Mouse (Mus musculus): ENCODE data around the gene Gstcd. TPM values are rescaled to one million over a fixed set of nuclear protein-coding genes. Genes with fewer than 3 reads are reported as not detected.

Gene Gstcd
- polyA plus RNA-seq, 1 experiment from 2014 or later, result 4.9 TPM

GRCm38 (mm10) chr3:133085858-133086257 is 6.0 kb downstream of the Gstcd start:
- Histone ChIP-seq H3K9me3 (replicated peaks; ENCODE audit: control insufficient read depth, low read length) (no peaks in the 10 kb centered on the region), H3K27ac (ENCODE audit: low read depth, low read length) (no peak overlapping the region), H3K4me3 (ENCODE audit: low read depth, low read length) (no peak overlapping the region), H3K36me3 (ENCODE audit: control insufficient read depth, insufficient read depth, low read length) (peaks cover 33% of the 10 kb centered on the region), H3K4me2 (ENCODE audit: low read length) (no peak overlapping the region), H3K27me3 (replicated peaks; ENCODE audit: control insufficient read depth, insufficient read depth, low read length) (no peaks in the 10 kb centered on the region), H3K9ac (ENCODE audit: low read length) (no peak overlapping the region), H3K4me1 (ENCODE audit: control insufficient read depth, insufficient read depth, low read length) (0 out of 2 replicates have a peak, but pooled peaks cover 2% of the 10 kb centered on the region)
- ATAC-seq (peak; percentile 81), DNase-seq (ENCODE audit: low spot score) (peak; percentile 85)
- 73% methylated on average over 3 of the region's 3 CpGs for WGBS

GRCm38 (mm10) chr3:133082736-133083135 is 9.1 kb downstream of the Gstcd start:
- Histone ChIP-seq H3K36me3 (ENCODE audit: control insufficient read depth, insufficient read depth, low read length) (peaks cover 42% of the 10 kb centered on the region), H3K9ac (ENCODE audit: low read length) (no peak overlapping the region), H3K4me3 (ENCODE audit: low read depth, low read length) (no peak overlapping the region), H3K4me2 (ENCODE audit: low read length) (no peak overlapping the region), H3K4me1 (ENCODE audit: control insufficient read depth, insufficient read depth, low read length) (no peaks in the 10 kb centered on the region), H3K27ac (ENCODE audit: low read depth, low read length) (no peak overlapping the region), H3K9me3 (replicated peaks; ENCODE audit: control insufficient read depth, low read length) (no peaks in the 10 kb centered on the region), H3K27me3 (replicated peaks; ENCODE audit: control insufficient read depth, insufficient read depth, low read length) (no peaks in the 10 kb centered on the region)
- WGBS, result 89% methylated on average over 5 of the region's 5 CpGs
- ATAC-seq (no peak), DNase-seq (ENCODE audit: low spot score) (no peak)

GRCm38 (mm10) chr3:133075560-133075959 is 16.3 kb downstream of the Gstcd start:
- H3K4me2 ChIP-seq (ENCODE audit: low read length), result no peak overlapping the region
- WGBS, result 97% methylated on average over 10 of the region's 10 CpGs
- H3K9me3 ChIP-seq (replicated peaks; ENCODE audit: control insufficient read depth, low read length), result no peaks in the 10 kb centered on the region
- H3K9ac ChIP-seq (ENCODE audit: low read length), result no peak overlapping the region
- no peaks in the 10 kb centered on the region for H3K27me3 ChIP-seq (replicated peaks; ENCODE audit: control insufficient read depth, insufficient read depth, low read length)
- ATAC-seq, result no peak
- H3K27ac ChIP-seq (ENCODE audit: low read depth, low read length), result no peak overlapping the region
- no peaks in the 10 kb centered on the region for H3K4me1 ChIP-seq (ENCODE audit: control insufficient read depth, insufficient read depth, low read length)
- H3K36me3 ChIP-seq (ENCODE audit: control insufficient read depth, insufficient read depth, low read length), result peaks cover 16% of the 10 kb centered on the region
- no peak overlapping the region for H3K4me3 ChIP-seq (ENCODE audit: low read depth, low read length)
- DNase-seq (ENCODE audit: low spot score), result no peak

GRCm38 (mm10) chr3:133052068-133052467 is 39.8 kb downstream of the Gstcd start:
- WGBS, result 4% methylated on average over 2 of the region's 2 CpGs
- peaks cover 3% of the 10 kb centered on the region; the same call in 1 of the 2 replicates for H3K36me3 ChIP-seq (ENCODE audit: control insufficient read depth, insufficient read depth, low read length)
- H3K27ac ChIP-seq (ENCODE audit: low read depth, low read length), result no peak overlapping the region
- no peak overlapping the region for H3K9ac ChIP-seq (ENCODE audit: low read length)
- H3K9me3 ChIP-seq (replicated peaks; ENCODE audit: control insufficient read depth, low read length), result no peaks in the 10 kb centered on the region
- peak; percentile 83 for ATAC-seq
- no peaks in the 10 kb centered on the region for H3K4me1 ChIP-seq (ENCODE audit: control insufficient read depth, insufficient read depth, low read length)
- no peak overlapping the region for H3K4me3 ChIP-seq (ENCODE audit: low read depth, low read length)
- no peaks in the 10 kb centered on the region for H3K27me3 ChIP-seq (replicated peaks; ENCODE audit: control insufficient read depth, insufficient read depth, low read length)
- no peak overlapping the region for H3K4me2 ChIP-seq (ENCODE audit: low read length)
- peak; percentile 79 for DNase-seq (ENCODE audit: low spot score)

GRCm38 (mm10) chr3:133033145-133033755 is 58.6 kb downstream of the Gstcd start:
- no peaks in the 10 kb centered on the region for H3K4me1 ChIP-seq (ENCODE audit: control insufficient read depth, insufficient read depth, low read length)
- DNase-seq (ENCODE audit: low spot score), result peak; percentile 50
- H3K27ac ChIP-seq (ENCODE audit: low read depth, low read length), result no peak overlapping the region
- H3K4me3 ChIP-seq (ENCODE audit: low read depth, low read length), result no peak overlapping the region
- no peak overlapping the region for H3K9ac ChIP-seq (ENCODE audit: low read length)
- H3K4me2 ChIP-seq (ENCODE audit: low read length), result no peak overlapping the region
- no peaks in the 10 kb centered on the region for H3K9me3 ChIP-seq (replicated peaks; ENCODE audit: control insufficient read depth, low read length)
- peak; percentile 75 for ATAC-seq
- WGBS, result 29% methylated on average over 7 of the region's 7 CpGs
- H3K27me3 ChIP-seq (replicated peaks; ENCODE audit: control insufficient read depth, insufficient read depth, low read length), result no peaks in the 10 kb centered on the region
- H3K36me3 ChIP-seq (ENCODE audit: control insufficient read depth, insufficient read depth, low read length), result no peaks in the 10 kb centered on the region

- Histone ChIP-seq H3K4me1 (ENCODE audit: control insufficient read depth, insufficient read depth, low read length) (no peaks in the 10 kb centered on the region), H3K27me3 (replicated peaks; ENCODE audit: control insufficient read depth, insufficient read depth, low read length) (no peaks in the 10 kb centered on the region), H3K4me3 (ENCODE audit: low read depth, low read length) (no peak overlapping the region), H3K4me2 (ENCODE audit: low read length) (no peak overlapping the region), H3K27ac (ENCODE audit: low read depth, low read length) (no peak overlapping the region), H3K36me3 (ENCODE audit: control insufficient read depth, insufficient read depth, low read length) (no peaks in the 10 kb centered on the region), H3K9ac (ENCODE audit: low read length) (no peak overlapping the region), H3K9me3 (replicated peaks; ENCODE audit: control insufficient read depth, low read length) (no peaks in the 10 kb centered on the region)
- ATAC-seq, result no peak
- WGBS, result 16% methylated on average over 2 of the region's 2 CpGs
- DNase-seq (ENCODE audit: low spot score), result no peak
Observed at GRCm38 (mm10) chr3:133026977-133027376, 64.9 kb downstream of the Gstcd start.

GRCm38 (mm10) chr3:133007250-133007649 is 84.6 kb downstream of the Gstcd start:
- Histone ChIP-seq H3K36me3 (ENCODE audit: control insufficient read depth, insufficient read depth, low read length) (0 out of 2 replicates have a peak, but pooled peaks cover 4% of the 10 kb centered on the region), H3K4me1 (ENCODE audit: control insufficient read depth, insufficient read depth, low read length) (no peaks in the 10 kb centered on the region), H3K4me3 (ENCODE audit: low read depth, low read length) (no peak overlapping the region), H3K9ac (ENCODE audit: low read length) (no peak overlapping the region), H3K9me3 (replicated peaks; ENCODE audit: control insufficient read depth, low read length) (no peaks in the 10 kb centered on the region), H3K4me2 (ENCODE audit: low read length) (no peak overlapping the region), H3K27me3 (replicated peaks; ENCODE audit: control insufficient read depth, insufficient read depth, low read length) (no peaks in the 10 kb centered on the region), H3K27ac (ENCODE audit: low read depth, low read length) (no peak overlapping the region)
- ATAC-seq (no peak), DNase-seq (ENCODE audit: low spot score) (no peak)
- 79% methylated on average over 4 of the region's 4 CpGs for WGBS

GRCm38 (mm10) chr3:132996299-132996698 is 95.5 kb downstream of the Gstcd start:
- Histone ChIP-seq H3K27ac (ENCODE audit: low read depth, low read length) (no peak overlapping the region), H3K4me2 (ENCODE audit: low read length) (no peak overlapping the region), H3K27me3 (replicated peaks; ENCODE audit: control insufficient read depth, insufficient read depth, low read length) (no peaks in the 10 kb centered on the region), H3K4me1 (ENCODE audit: control insufficient read depth, insufficient read depth, low read length) (no peaks in the 10 kb centered on the region), H3K9ac (ENCODE audit: low read length) (no peak overlapping the region), H3K9me3 (replicated peaks; ENCODE audit: control insufficient read depth, low read length) (no peaks in the 10 kb centered on the region), H3K4me3 (ENCODE audit: low read depth, low read length) (no peak overlapping the region), H3K36me3 (ENCODE audit: control insufficient read depth, insufficient read depth, low read length) (no peaks in the 10 kb centered on the region)
- 73% methylated on average over 9 of the region's 9 CpGs for WGBS
- ATAC-seq (no peak), DNase-seq (ENCODE audit: low spot score) (no peak)

GRCm38 (mm10) chr3:132995904-132996267 is 95.9 kb downstream of the Gstcd start:
- DNase-seq (ENCODE audit: low spot score), result no peak
- WGBS, result 96% methylated on average over 3 of the region's 3 CpGs
- no peaks in the 10 kb centered on the region for H3K27me3 ChIP-seq (replicated peaks; ENCODE audit: control insufficient read depth, insufficient read depth, low read length)
- ATAC-seq, result no peak
- H3K9ac ChIP-seq (ENCODE audit: low read length), result no peak overlapping the region
- no peaks in the 10 kb centered on the region for H3K4me1 ChIP-seq (ENCODE audit: control insufficient read depth, insufficient read depth, low read length)
- H3K4me3 ChIP-seq (ENCODE audit: low read depth, low read length), result no peak overlapping the region
- H3K36me3 ChIP-seq (ENCODE audit: control insufficient read depth, insufficient read depth, low read length), result no peaks in the 10 kb centered on the region
- no peaks in the 10 kb centered on the region for H3K9me3 ChIP-seq (replicated peaks; ENCODE audit: control insufficient read depth, low read length)
- no peak overlapping the region for H3K27ac ChIP-seq (ENCODE audit: low read depth, low read length)
- H3K4me2 ChIP-seq (ENCODE audit: low read length), result no peak overlapping the region

Data from forebrain, embryonic 14.5 days (tissue).